Mouse (Mus musculus) hindbrain, embryonic 16.5 days (tissue): ENCODE measurements around the gene Cul7. TPM values are rescaled to one million over a fixed set of nuclear protein-coding genes. Genes with fewer than 3 reads are reported as not detected.

Experiments
- ATAC-seq: fragments of 200-750 bp; cut with Nextera tagmentation; 2 replicates; pipeline ENCODE4 v1.8.0; 2017; ENCODE audit warnings: moderate TSS enrichment, moderate library complexity
- H3K27ac ChIP-seq: fragments of 300-500 bp; sonication (generic); 2 replicates; pipeline ENCODE4 v1.5.1; 2014; ENCODE audit warnings: low read depth, mild to moderate bottlenecking, control low read depth, low read length, moderate library complexity
- H3K27me3 ChIP-seq: fragments of 300-500 bp; sonication (generic); replicated peaks from 2 replicates; pipeline ENCODE4 v1.6.1; 2014; ENCODE audit warnings: low read length; ENCODE audit not compliant: control insufficient read depth, insufficient read depth
- H3K36me3 ChIP-seq: fragments of 300-500 bp; sonication (generic); 2 replicates; pipeline ENCODE4 v1.6.1; 2014; ENCODE audit warnings: mild to moderate bottlenecking, low read length, moderate library complexity, mixed read lengths; ENCODE audit not compliant: control insufficient read depth, insufficient read depth
- H3K4me1 ChIP-seq: fragments of 300-500 bp; sonication (generic); 2 replicates; pipeline ENCODE4 v1.6.1; 2014; ENCODE audit warnings: low read depth, low read length; ENCODE audit not compliant: control insufficient read depth, insufficient read depth
- H3K4me2 ChIP-seq: fragments of 300-500 bp; sonication (generic); 2 replicates; pipeline ENCODE4 v1.6.1; 2014; ENCODE audit warnings: mild to moderate bottlenecking, low read length, control low read depth, moderate library complexity
- H3K4me3 ChIP-seq: fragments of 300-500 bp; sonication (generic); 2 replicates; pipeline ENCODE4 v1.5.1; 2014; ENCODE audit warnings: mild to moderate bottlenecking, low read length, control low read depth, moderate library complexity
- H3K9ac ChIP-seq: fragments of 300-500 bp; sonication (generic); 2 replicates; pipeline ENCODE4 v1.6.1; 2014; ENCODE audit warnings: low read depth, mild to moderate bottlenecking, control low read depth, low read length, moderate library complexity
- H3K9me3 ChIP-seq: fragments of 300-500 bp; sonication (generic); 2 replicates; pipeline ENCODE4 v1.6.1; 2014; ENCODE audit warnings: mild to moderate bottlenecking, low read length, moderate library complexity; ENCODE audit not compliant: control insufficient read depth
- WGBS: fragments of 180-500 bp; shearing (Covaris S2); extraction: QIAGEN DNeasy Blood & Tissue Kit; methylation state at CpG from one replicate; pipeline ENCODE4 v1.1.7; 2014; 5-methylcytosine and 5-hydroxymethylcytosine counted together
- polyA plus RNA-seq: library from polyadenylated mRNA; unstranded; fragments of >200 nt; fragmentation: Nextera tagmentation; extraction: Ambion mirVana; gene quantifications from 2 replicates; pipeline ENCODE4 v1.2.1, GENCODE M21; 2015

Cul7 gene
- polyA plus RNA-seq, 1 experiment from 2014 or later, result 39.9 TPM

- no peak for ATAC-seq
- Histone ChIP-seq H3K4me1 (peaks cover 30% of the 10 kb centered on the region), H3K4me2 (peak within 1 kb of the TSS; percentile 67), H3K9ac (peak within 1 kb of the TSS; percentile 85), H3K36me3 (peaks cover 36% of the 10 kb centered on the region), H3K27ac (no peak within 1 kb of the TSS), H3K9me3 (no peaks in the 10 kb centered on the region), H3K27me3 (no peaks in the 10 kb centered on the region), H3K4me3 (peak within 1 kb of the TSS; percentile 89)
- 95% methylated on average over 7 of the region's 9 CpGs for WGBS
Observed at GRCm38 (mm10) chr17:46678416-46678815, 28.3 kb downstream of the Cul7 start, which contains the start of gene Mea1. Gene Mea1, plus strand, starts transcription at chr17:46678793.

- no peak for ATAC-seq
- Histone ChIP-seq H3K4me2 (peak overlapping the region; percentile 67), H3K9me3 (no peaks in the 10 kb centered on the region), H3K36me3 (peaks cover 41% of the 10 kb centered on the region), H3K4me3 (no peak overlapping the region), H3K4me1 (peaks cover 27% of the 10 kb centered on the region), H3K27me3 (no peaks in the 10 kb centered on the region), H3K27ac (no peak overlapping the region), H3K9ac (no peak overlapping the region)
- 70% methylated on average over 9 of the region's 9 CpGs for WGBS
Observed at GRCm38 (mm10) chr17:46678911-46679310, 28.8 kb downstream of the Cul7 start.

GRCm38 (mm10) chr17:46679843-46680759 lies 30.0 kb downstream of the Cul7 start:
- peaks cover 44% of the 10 kb centered on the region for H3K36me3 ChIP-seq
- 2% methylated on average over 34 of the region's 34 CpGs for WGBS
- H3K27ac ChIP-seq, result peak overlapping the region; percentile 94
- H3K9ac ChIP-seq, result peak overlapping the region; percentile 85
- no peaks in the 10 kb centered on the region for H3K27me3 ChIP-seq
- ATAC-seq, result peak; percentile 58
- no peaks in the 10 kb centered on the region for H3K9me3 ChIP-seq
- peaks cover 22% of the 10 kb centered on the region for H3K4me1 ChIP-seq
- peak overlapping the region; percentile 89 for H3K4me3 ChIP-seq
- H3K4me2 ChIP-seq, result peak overlapping the region; percentile 67

GRCm38 (mm10) chr17:46680760-46681373 lies 30.7 kb downstream of the Cul7 start, which contains the start of gene Klhdc3:
Gene Klhdc3, minus strand, starts transcription at chr17:46680914.
- peak within 1 kb of the TSS; percentile 94 for H3K27ac ChIP-seq
- no peaks in the 10 kb centered on the region for H3K9me3 ChIP-seq
- H3K36me3 ChIP-seq, result peaks cover 45% of the 10 kb centered on the region
- under 1% methylated on average over 49 of the region's 49 CpGs for WGBS
- peak within 1 kb of the TSS; percentile 85 for H3K9ac ChIP-seq
- H3K27me3 ChIP-seq, result no peaks in the 10 kb centered on the region
- peak; percentile 97 for ATAC-seq
- H3K4me2 ChIP-seq, result peak within 1 kb of the TSS; percentile 94
- H3K4me1 ChIP-seq, result peaks cover 22% of the 10 kb centered on the region
- H3K4me3 ChIP-seq, result peak within 1 kb of the TSS; percentile 89

GRCm38 (mm10) chr17:46681466-46682118 lies 31.5 kb downstream of the Cul7 start:
- Histone ChIP-seq H3K4me3 (peak overlapping the region; percentile 89), H3K36me3 (peaks cover 47% of the 10 kb centered on the region), H3K4me2 (peak overlapping the region; percentile 94), H3K4me1 (peaks cover 22% of the 10 kb centered on the region), H3K9ac (peak overlapping the region; percentile 74), H3K27ac (peak overlapping the region; percentile 83), H3K9me3 (no peaks in the 10 kb centered on the region), H3K27me3 (no peaks in the 10 kb centered on the region)
- WGBS, result 23% methylated on average over 12 of the region's 12 CpGs
- ATAC-seq, result no peak

GRCm38 (mm10) chr17:46682654-46683389 lies 32.7 kb downstream of the Cul7 start:
- no peak for ATAC-seq
- peaks cover 22% of the 10 kb centered on the region for H3K4me1 ChIP-seq
- H3K9ac ChIP-seq, result no peak overlapping the region
- no peak overlapping the region for H3K4me3 ChIP-seq
- no peak overlapping the region for H3K4me2 ChIP-seq
- 81% methylated on average over 16 of the region's 16 CpGs for WGBS
- no peaks in the 10 kb centered on the region for H3K27me3 ChIP-seq
- H3K27ac ChIP-seq, result no peak overlapping the region
- H3K9me3 ChIP-seq, result no peaks in the 10 kb centered on the region
- peaks cover 39% of the 10 kb centered on the region for H3K36me3 ChIP-seq

- no peak overlapping the region for H3K27ac ChIP-seq
- H3K36me3 ChIP-seq, result peaks cover 34% of the 10 kb centered on the region
- H3K4me3 ChIP-seq, result no peak overlapping the region
- H3K4me1 ChIP-seq, result peaks cover 8% of the 10 kb centered on the region
- 92% methylated on average over 6 of the region's 6 CpGs for WGBS
- H3K9ac ChIP-seq, result no peak overlapping the region
- no peak for ATAC-seq
- no peaks in the 10 kb centered on the region for H3K27me3 ChIP-seq
- H3K4me2 ChIP-seq, result no peak overlapping the region
- no peaks in the 10 kb centered on the region for H3K9me3 ChIP-seq
Observed at GRCm38 (mm10) chr17:46685913-46686312, 35.8 kb downstream of the Cul7 start.

GRCm38 (mm10) chr17:46690665-46691064 lies 40.5 kb downstream of the Cul7 start:
- H3K4me1 ChIP-seq, result no peaks in the 10 kb centered on the region
- H3K4me2 ChIP-seq, result no peak overlapping the region
- WGBS, result 95% methylated on average over 12 of the region's 12 CpGs
- no peaks in the 10 kb centered on the region for H3K27me3 ChIP-seq
- H3K4me3 ChIP-seq, result no peak overlapping the region
- no peak for ATAC-seq
- no peaks in the 10 kb centered on the region for H3K9me3 ChIP-seq
- H3K36me3 ChIP-seq, result peaks cover 10% of the 10 kb centered on the region
- no peak overlapping the region for H3K27ac ChIP-seq
- no peak overlapping the region for H3K9ac ChIP-seq
